Mouse (Mus musculus): Measurements from ENCODE around the gene Eef1a1. TPM values are rescaled to one million over a fixed set of nuclear protein-coding genes. Genes with fewer than 3 reads are reported as not detected.
"Not testable (repeated sequence)": the region's sequence is repeated elsewhere in the genome, so short reads cannot be mapped to it uniquely, and the experiment has no call there.

The Eef1a1 gene
- polyA plus RNA-seq, 1 experiment from 2014 or later = 5,695 TPM

DNA sequence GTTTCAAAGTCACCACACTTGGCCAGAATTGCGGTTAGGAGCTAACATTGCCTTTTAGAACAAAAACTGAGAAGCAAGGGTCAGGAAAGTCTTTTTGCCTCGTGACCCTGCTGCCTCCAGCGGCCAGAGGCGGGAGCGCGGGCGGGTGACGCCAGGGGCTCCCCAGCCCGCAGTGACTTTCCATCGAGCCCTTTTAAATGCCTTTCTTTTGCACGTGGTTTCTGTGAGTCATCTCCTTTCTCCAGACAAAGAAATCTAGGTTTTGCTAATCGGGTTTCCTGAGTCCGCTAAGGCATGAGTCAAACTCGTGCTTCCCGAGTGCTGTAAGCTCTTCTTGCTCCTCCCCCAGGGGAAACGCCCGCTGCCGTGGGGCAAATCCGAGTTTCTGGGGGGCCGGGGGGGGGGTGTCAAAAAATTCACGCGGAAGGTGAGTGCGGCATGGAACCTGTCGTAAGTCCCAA is 38.4 kb upstream of the Eef1a1 start:
- Histone ChIP-seq H3K4me1 (replicated peaks; ENCODE audit: control insufficient read depth, insufficient read depth, low read length) (peaks cover 7% of the 10 kb centered on the region), H3K27me3 (replicated peaks; ENCODE audit: control insufficient read depth, insufficient read depth, low read length) (no peaks in the 10 kb centered on the region), H3K9ac (ENCODE audit: low read length) (peak overlapping the region; percentile 69), H3K4me2 (ENCODE audit: low read length) (peak overlapping the region; percentile 92), H3K9me3 (ENCODE audit: control insufficient read depth, low read length) (no peaks in the 10 kb centered on the region), H3K36me3 (ENCODE audit: control insufficient read depth, insufficient read depth, low read length) (no peaks in the 10 kb centered on the region), H3K4me3 (ENCODE audit: low read depth, low read length) (peak overlapping the region; percentile 41), H3K27ac (ENCODE audit: low read depth) (peak overlapping the region; percentile 95)
- ATAC-seq (replicated peaks; ENCODE audit: low FRiP score, low TSS enrichment, low read depth) = peak; percentile 83
- under 1% methylated on average over 24 of the region's 24 CpGs for WGBS
- peak; percentile 88 for DNase-seq (ENCODE audit: low spot score)

DNA sequence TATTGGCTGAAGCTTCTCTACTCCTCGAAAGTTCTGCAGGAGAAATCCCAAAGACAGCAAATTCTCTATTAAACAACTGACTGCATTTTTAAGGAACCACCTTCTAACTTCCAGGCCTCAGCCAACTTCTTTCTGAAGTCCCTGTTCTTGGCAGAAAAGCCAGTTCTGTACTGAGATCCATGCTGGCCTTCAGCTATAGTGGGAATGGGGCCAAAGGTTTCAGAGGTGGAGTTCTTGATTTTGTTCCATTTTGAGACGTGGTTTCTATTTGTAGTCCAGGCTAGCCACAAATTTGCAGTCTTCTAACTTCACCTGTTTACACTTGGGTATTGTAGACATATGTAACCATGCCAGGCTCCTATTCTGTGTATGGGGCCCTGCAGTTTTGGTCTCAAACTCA is 37.3 kb upstream of the Eef1a1 start:
- ATAC-seq (replicated peaks; ENCODE audit: low FRiP score, low TSS enrichment, low read depth) = no peak
- Histone ChIP-seq H3K4me2 (ENCODE audit: low read length) (no peak overlapping the region), H3K9me3 (ENCODE audit: control insufficient read depth, low read length) (no peaks in the 10 kb centered on the region), H3K36me3 (ENCODE audit: control insufficient read depth, insufficient read depth, low read length) (no peaks in the 10 kb centered on the region), H3K27me3 (replicated peaks; ENCODE audit: control insufficient read depth, insufficient read depth, low read length) (no peaks in the 10 kb centered on the region), H3K9ac (ENCODE audit: low read length) (no peak overlapping the region), H3K4me1 (replicated peaks; ENCODE audit: control insufficient read depth, insufficient read depth, low read length) (peaks cover 5% of the 10 kb centered on the region), H3K4me3 (ENCODE audit: low read depth, low read length) (no peak overlapping the region), H3K27ac (ENCODE audit: low read depth) (0 out of 2 replicates have a peak overlapping the region, but pooled peaks have one; percentile 95)
- no peak for DNase-seq (ENCODE audit: low spot score)
- WGBS = 86% methylated on average over 2 of the region's 2 CpGs

DNA sequence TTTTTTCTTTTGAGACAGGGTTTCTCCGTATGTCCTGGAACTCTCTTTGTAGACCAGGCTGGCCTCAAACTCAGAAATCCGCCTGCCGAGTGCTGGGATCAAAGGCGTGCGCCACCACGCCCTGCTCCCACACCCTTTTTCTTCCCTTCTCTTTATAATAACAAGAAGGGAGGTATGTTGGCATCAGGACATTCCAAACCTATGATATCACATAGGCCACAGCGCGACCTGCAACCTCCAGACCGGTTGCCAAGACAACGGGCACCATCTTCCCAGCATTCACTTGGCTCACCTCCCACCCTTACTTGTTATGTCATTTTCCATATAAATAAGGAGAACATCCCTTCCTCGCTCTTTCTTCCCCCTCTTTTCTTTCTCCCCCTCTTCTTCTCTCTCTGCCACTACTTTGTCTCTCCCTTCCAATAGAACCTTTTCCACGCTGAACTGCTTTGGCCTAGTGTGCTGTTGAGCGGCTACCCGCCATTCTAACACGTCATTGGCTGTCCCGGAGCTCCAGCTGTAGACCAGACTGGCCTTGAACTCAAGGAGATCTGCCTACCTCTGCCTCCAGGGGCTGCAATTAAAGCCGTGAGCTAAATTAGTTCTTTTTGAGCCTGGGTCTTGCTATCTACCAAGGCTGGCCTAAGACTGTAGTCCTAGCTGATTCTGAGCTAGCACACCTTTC is 36.6 kb upstream of the Eef1a1 start:
- no peaks in the 10 kb centered on the region for H3K27me3 ChIP-seq (replicated peaks; ENCODE audit: control insufficient read depth, insufficient read depth, low read length)
- WGBS = 90% methylated on average over 17 of the region's 17 CpGs
- no peak overlapping the region for H3K4me2 ChIP-seq (ENCODE audit: low read length)
- H3K36me3 ChIP-seq (ENCODE audit: control insufficient read depth, insufficient read depth, low read length) = no peaks in the 10 kb centered on the region
- ATAC-seq (replicated peaks; ENCODE audit: low FRiP score, low TSS enrichment, low read depth) (no peak), DNase-seq (ENCODE audit: low spot score) (no peak)
- no peak overlapping the region for H3K9ac ChIP-seq (ENCODE audit: low read length)
- no peak overlapping the region for H3K4me3 ChIP-seq (ENCODE audit: low read depth, low read length)
- no peaks in the 10 kb centered on the region for H3K9me3 ChIP-seq (ENCODE audit: control insufficient read depth, low read length)
- peaks cover 5% of the 10 kb centered on the region for H3K4me1 ChIP-seq (replicated peaks; ENCODE audit: control insufficient read depth, insufficient read depth, low read length)
- H3K27ac ChIP-seq (ENCODE audit: low read depth) = no peak overlapping the region

DNA sequence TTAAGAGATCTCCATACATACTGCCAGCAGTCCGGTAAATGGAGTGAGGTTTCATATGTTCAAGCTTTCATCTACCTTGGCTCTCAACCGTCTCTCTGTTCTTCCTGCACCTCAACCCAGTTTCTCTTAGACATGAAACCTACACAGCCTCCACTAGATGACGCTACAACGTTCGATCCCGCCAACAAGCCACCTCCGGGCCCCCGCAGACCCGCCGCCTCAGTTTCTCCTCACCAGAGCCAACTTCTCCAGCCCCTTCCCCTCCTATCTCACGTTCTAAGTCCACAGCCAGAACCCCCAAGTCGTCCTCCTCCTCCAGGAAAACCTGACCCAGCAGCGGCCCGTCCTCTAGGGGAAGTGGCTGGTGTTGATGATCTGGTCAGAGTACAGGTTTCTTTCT is 32.7 kb upstream of the Eef1a1 start:
- DNase-seq (ENCODE audit: low spot score) = peak; percentile 67
- Histone ChIP-seq H3K9ac (ENCODE audit: low read length) (no peak overlapping the region), H3K4me3 (ENCODE audit: low read depth, low read length) (peak overlapping the region; percentile 51), H3K4me1 (replicated peaks; ENCODE audit: control insufficient read depth, insufficient read depth, low read length) (no peaks in the 10 kb centered on the region; the same call in 1 of the 2 replicates), H3K9me3 (ENCODE audit: control insufficient read depth, low read length) (no peaks in the 10 kb centered on the region), H3K27me3 (replicated peaks; ENCODE audit: control insufficient read depth, insufficient read depth, low read length) (no peaks in the 10 kb centered on the region), H3K4me2 (ENCODE audit: low read length) (peak overlapping the region; percentile 95), H3K36me3 (ENCODE audit: control insufficient read depth, insufficient read depth, low read length) (no peaks in the 10 kb centered on the region), H3K27ac (ENCODE audit: low read depth) (peak overlapping the region; percentile 74)
- WGBS = 31% methylated on average over 14 of the region's 14 CpGs
- no peak for ATAC-seq (replicated peaks; ENCODE audit: low FRiP score, low TSS enrichment, low read depth)

DNA sequence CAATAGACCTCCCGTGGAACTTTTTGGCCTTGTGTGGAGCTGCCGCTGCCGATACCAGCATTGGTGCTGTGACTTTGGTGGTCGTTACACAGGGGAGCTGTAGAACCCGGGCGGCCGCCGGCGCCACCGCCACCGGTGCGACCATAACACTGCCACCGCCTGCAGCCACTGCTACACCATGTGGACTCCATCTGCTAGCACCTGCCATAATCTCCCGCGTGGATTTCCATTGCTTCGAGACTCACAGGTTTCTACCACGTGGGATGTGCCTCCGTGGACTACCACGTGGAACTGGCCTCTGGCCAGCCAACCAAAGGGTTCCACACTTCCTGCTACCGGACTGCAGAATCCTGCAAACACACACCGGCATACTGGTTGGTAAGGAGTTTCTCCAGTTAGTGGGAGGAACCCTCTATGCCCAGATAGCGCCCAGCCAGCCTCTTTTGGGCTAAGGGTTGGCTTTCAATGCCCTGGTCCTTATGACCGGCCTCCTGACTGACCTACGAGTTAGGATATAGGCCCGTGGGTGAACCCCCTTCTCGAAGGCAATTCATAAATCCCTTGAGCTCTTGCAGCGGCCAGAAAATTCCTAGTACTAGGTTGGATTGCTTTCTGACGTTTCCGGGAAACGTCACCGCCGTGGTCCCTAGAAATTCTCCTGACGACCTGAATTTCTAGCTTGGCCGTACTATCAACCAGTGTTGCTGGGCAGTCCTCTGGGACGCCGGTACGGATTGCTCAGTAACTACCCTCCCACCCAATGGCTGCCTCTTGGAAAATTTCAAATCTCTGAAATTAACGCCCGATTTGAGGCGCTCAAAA is 32.0 kb upstream of the Eef1a1 start:
- H3K4me2 ChIP-seq (ENCODE audit: low read length) = peak overlapping the region; percentile 95
- 3% methylated on average over 40 of the region's 40 CpGs for WGBS
- H3K36me3 ChIP-seq (ENCODE audit: control insufficient read depth, insufficient read depth, low read length) = no peaks in the 10 kb centered on the region
- H3K27me3 ChIP-seq (replicated peaks; ENCODE audit: control insufficient read depth, insufficient read depth, low read length) = no peaks in the 10 kb centered on the region
- ATAC-seq (replicated peaks; ENCODE audit: low FRiP score, low TSS enrichment, low read depth) (peak; percentile 51), DNase-seq (ENCODE audit: low spot score) (peak; percentile 81)
- peak overlapping the region; percentile 56 for H3K9ac ChIP-seq (ENCODE audit: low read length)
- no peaks in the 10 kb centered on the region; the same call in 1 of the 2 replicates for H3K4me1 ChIP-seq (replicated peaks; ENCODE audit: control insufficient read depth, insufficient read depth, low read length)
- H3K27ac ChIP-seq (ENCODE audit: low read depth) = peak overlapping the region; percentile 74
- peak overlapping the region; percentile 51 for H3K4me3 ChIP-seq (ENCODE audit: low read depth, low read length)
- H3K9me3 ChIP-seq (ENCODE audit: control insufficient read depth, low read length) = no peaks in the 10 kb centered on the region

DNA sequence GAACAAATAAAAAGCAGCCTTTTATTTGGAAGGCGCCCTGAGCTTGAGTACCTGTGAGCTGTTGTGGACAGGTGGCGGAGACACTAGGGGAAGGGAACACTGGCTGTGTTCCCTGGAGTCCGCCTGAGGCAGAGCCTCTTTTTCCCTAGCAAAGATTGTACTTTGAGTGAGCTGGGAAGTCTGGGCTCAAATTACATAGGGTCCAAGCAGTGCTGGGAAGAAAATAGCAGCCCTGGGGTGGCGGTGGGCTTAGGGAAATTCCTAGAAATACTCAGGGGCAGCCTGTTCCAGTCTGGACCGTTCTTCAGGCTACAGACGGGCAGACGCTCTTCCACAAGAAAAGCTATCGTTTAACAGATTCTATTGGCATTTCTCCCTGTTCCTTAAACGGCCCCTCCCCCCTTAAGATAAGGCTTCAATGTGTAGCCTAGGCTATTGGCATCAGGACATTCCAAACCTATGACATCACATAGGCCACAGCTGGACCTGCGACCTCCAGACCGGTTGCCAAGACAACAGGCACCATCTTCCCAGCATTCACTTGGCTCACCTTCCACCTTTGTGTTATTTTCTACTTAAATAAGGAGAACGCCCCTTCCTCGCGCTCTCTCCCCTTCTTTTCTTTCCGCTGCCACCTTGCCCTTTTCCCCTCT is 31.3 kb upstream of the Eef1a1 start:
- no peaks in the 10 kb centered on the region for H3K27me3 ChIP-seq (replicated peaks; ENCODE audit: control insufficient read depth, insufficient read depth, low read length)
- WGBS = 5% methylated on average over 15 of the region's 15 CpGs
- peak overlapping the region; percentile 95 for H3K4me2 ChIP-seq (ENCODE audit: low read length)
- H3K4me3 ChIP-seq (ENCODE audit: low read depth, low read length) = peak overlapping the region; percentile 51
- H3K9me3 ChIP-seq (ENCODE audit: control insufficient read depth, low read length) = no peaks in the 10 kb centered on the region
- peak; percentile 90 for ATAC-seq (replicated peaks; ENCODE audit: low FRiP score, low TSS enrichment, low read depth)
- peak overlapping the region; percentile 74 for H3K27ac ChIP-seq (ENCODE audit: low read depth)
- no peaks in the 10 kb centered on the region; the same call in 1 of the 2 replicates for H3K4me1 ChIP-seq (replicated peaks; ENCODE audit: control insufficient read depth, insufficient read depth, low read length)
- peak overlapping the region; percentile 56 for H3K9ac ChIP-seq (ENCODE audit: low read length)
- peak; percentile 77 for DNase-seq (ENCODE audit: low spot score)
- H3K36me3 ChIP-seq (ENCODE audit: control insufficient read depth, insufficient read depth, low read length) = no peaks in the 10 kb centered on the region

DNA sequence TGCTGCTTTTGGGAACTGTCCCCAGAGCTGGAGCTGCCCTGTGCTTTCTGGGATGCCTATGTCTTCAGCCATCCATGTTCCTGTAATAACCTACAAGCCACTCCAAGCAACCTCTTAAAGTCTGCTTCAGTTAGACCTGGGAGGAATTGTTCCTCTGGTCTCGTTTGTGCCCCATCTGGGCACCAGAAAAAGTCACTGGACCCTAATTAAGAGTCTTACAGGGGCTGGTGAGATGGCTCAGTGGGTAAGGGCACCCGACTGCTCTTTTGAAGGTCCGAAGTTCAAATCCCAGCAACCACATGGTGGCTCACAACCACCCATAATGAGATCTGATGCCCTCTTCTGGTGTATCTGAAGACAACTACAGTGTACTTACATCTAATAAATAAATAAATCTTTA is 28.3 kb upstream of the Eef1a1 start:
- H3K4me2 ChIP-seq (ENCODE audit: low read length); H3K4me1 ChIP-seq (replicated peaks; ENCODE audit: control insufficient read depth, insufficient read depth, low read length); H3K27ac ChIP-seq (ENCODE audit: low read depth); H3K9me3 ChIP-seq (ENCODE audit: control insufficient read depth, low read length); H3K4me3 ChIP-seq (ENCODE audit: low read depth, low read length); DNase-seq (ENCODE audit: low spot score); ATAC-seq (replicated peaks; ENCODE audit: low FRiP score, low TSS enrichment, low read depth); H3K27me3 ChIP-seq (replicated peaks; ENCODE audit: control insufficient read depth, insufficient read depth, low read length); H3K36me3 ChIP-seq (ENCODE audit: control insufficient read depth, insufficient read depth, low read length); H3K9ac ChIP-seq (ENCODE audit: low read length): not testable (repeated sequence)
- 71% methylated on average over 3 of the region's 3 CpGs for WGBS

DNA sequence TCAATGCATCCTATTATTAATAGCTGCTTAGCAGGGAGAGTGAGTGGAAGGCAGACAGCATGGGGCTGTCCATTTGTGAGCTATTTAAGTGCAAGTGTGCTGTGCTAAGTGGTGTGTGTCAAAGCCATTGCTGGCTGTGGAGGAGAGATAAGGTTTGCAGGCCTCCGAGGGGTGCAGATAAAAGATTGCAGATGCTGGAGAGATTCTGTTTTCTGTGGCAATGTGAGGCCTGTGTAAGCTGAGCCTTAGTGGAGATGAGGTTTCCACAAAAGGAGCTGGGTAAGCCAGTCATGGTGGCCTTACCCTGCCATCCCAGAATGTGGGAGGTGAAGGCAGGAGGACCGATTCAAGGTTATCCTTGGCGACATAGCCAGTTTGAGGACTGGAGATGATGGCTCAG is 27.2 kb upstream of the Eef1a1 start:
- WGBS = 70% methylated on average over 3 of the region's 3 CpGs
- Histone ChIP-seq H3K4me2 (ENCODE audit: low read length) (no peak overlapping the region), H3K27me3 (replicated peaks; ENCODE audit: control insufficient read depth, insufficient read depth, low read length) (no peaks in the 10 kb centered on the region), H3K27ac (ENCODE audit: low read depth) (no peak overlapping the region), H3K4me3 (ENCODE audit: low read depth, low read length) (no peak overlapping the region), H3K36me3 (ENCODE audit: control insufficient read depth, insufficient read depth, low read length) (no peaks in the 10 kb centered on the region), H3K9me3 (ENCODE audit: control insufficient read depth, low read length) (no peaks in the 10 kb centered on the region), H3K9ac (ENCODE audit: low read length) (no peak overlapping the region), H3K4me1 (replicated peaks; ENCODE audit: control insufficient read depth, insufficient read depth, low read length) (no peaks in the 10 kb centered on the region; the same call in 1 of the 2 replicates)
- no peak for ATAC-seq (replicated peaks; ENCODE audit: low FRiP score, low TSS enrichment, low read depth)
- DNase-seq (ENCODE audit: low spot score) = no peak
